Mouse (Mus musculus) forebrain, embryonic 14.5 days (tissue): ENCODE measurements around the gene Elac2. TPM values are rescaled to one million over a fixed set of nuclear protein-coding genes. Genes with fewer than 3 reads are reported as not detected.

Source experiments
- ATAC-seq: fragments of 200-750 bp; cut with Nextera tagmentation; 2 replicates; pipeline ENCODE4 v1.8.0; 2017; ENCODE audit warnings: mild to moderate bottlenecking, moderate library complexity
- DNase-seq: peaks from one replicate; pipeline ENCODE4 v3.0.0-alpha.2; 2015; ENCODE audit warnings: low spot score
- H3K27ac ChIP-seq: fragments of 300-500 bp; sonication (generic); 2 replicates; pipeline ENCODE4 v1.5.1; 2014; ENCODE audit warnings: low read depth, mild to moderate bottlenecking, control low read depth, low read length, moderate library complexity
- H3K27me3 ChIP-seq: fragments of 300-500 bp; sonication (generic); replicated peaks from 2 replicates; pipeline ENCODE4 v1.6.1; 2014; ENCODE audit warnings: low read length, control low read depth, mixed read lengths; ENCODE audit not compliant: control insufficient read depth, insufficient read depth
- H3K36me3 ChIP-seq: fragments of 300-500 bp; sonication (generic); 2 replicates; pipeline ENCODE4 v1.6.1; 2014; ENCODE audit warnings: low read length, control low read depth; ENCODE audit not compliant: control insufficient read depth, insufficient read depth
- H3K4me1 ChIP-seq: fragments of 300-500 bp; sonication (generic); 2 replicates; pipeline ENCODE4 v1.6.1; 2014; ENCODE audit warnings: antibody characterized with exemption, low read length, control low read depth; ENCODE audit not compliant: control insufficient read depth, insufficient read depth
- H3K4me2 ChIP-seq: fragments of 300-500 bp; sonication (generic); 2 replicates; pipeline ENCODE4 v1.6.1; 2014; ENCODE audit warnings: mild to moderate bottlenecking, control low read depth, low read length
- H3K4me3 ChIP-seq: fragments of 300-500 bp; sonication (generic); 2 replicates; pipeline ENCODE4 v1.5.1; 2014; ENCODE audit warnings: low read depth, low read length, control low read depth
- H3K9ac ChIP-seq: fragments of 300-500 bp; sonication (generic); 2 replicates; pipeline ENCODE4 v1.6.1; 2014; ENCODE audit warnings: mild to moderate bottlenecking, low read length, control low read depth, moderate library complexity
- H3K9me3 ChIP-seq: fragments of 300-500 bp; sonication (generic); replicated peaks from 2 replicates; pipeline ENCODE4 v1.6.1; 2016; ENCODE audit warnings: low read length, control low read depth, mixed read lengths; ENCODE audit not compliant: control insufficient read depth
- WGBS: fragments of 180-500 bp; shearing (Covaris S2); extraction: QIAGEN DNeasy Blood & Tissue Kit; methylation state at CpG from one replicate; pipeline ENCODE4 v1.1.7; 2014; 5-methylcytosine and 5-hydroxymethylcytosine counted together
- polyA plus RNA-seq: library from polyadenylated mRNA; unstranded; fragments of >200 nt; fragmentation: Nextera tagmentation; extraction: Ambion mirVana; gene quantifications from 2 replicates; pipeline ENCODE4 v1.2.1, GENCODE M21; 2014

The Elac2 gene
- polyA plus RNA-seq, 1 experiment from 2014 or later: 29.1 TPM

- DNase-seq: no peak
- no peaks in the 10 kb centered on the region for H3K4me1 ChIP-seq
- 92% methylated on average over 7 of the region's 7 CpGs for WGBS
- no peak for ATAC-seq
- H3K9ac ChIP-seq: no peak overlapping the region
- no peak overlapping the region for H3K4me2 ChIP-seq
- no peaks in the 10 kb centered on the region for H3K9me3 ChIP-seq
- H3K27me3 ChIP-seq: no peaks in the 10 kb centered on the region
- no peak overlapping the region for H3K4me3 ChIP-seq
- H3K36me3 ChIP-seq: no peaks in the 10 kb centered on the region
- no peak overlapping the region for H3K27ac ChIP-seq
Observed at GRCm38 (mm10) chr11:65032221-65032620, 53.4 kb downstream of the Elac2 start.

- H3K27me3 ChIP-seq: no peaks in the 10 kb centered on the region
- H3K9me3 ChIP-seq: no peaks in the 10 kb centered on the region
- H3K4me1 ChIP-seq: no peaks in the 10 kb centered on the region
- H3K4me3 ChIP-seq: no peak overlapping the region
- no peak for DNase-seq
- H3K36me3 ChIP-seq: no peaks in the 10 kb centered on the region
- no peak overlapping the region for H3K9ac ChIP-seq
- ATAC-seq: no peak
- no peak overlapping the region for H3K4me2 ChIP-seq
- no peak overlapping the region for H3K27ac ChIP-seq
- 74% methylated on average over 2 of the region's 2 CpGs for WGBS
Observed at GRCm38 (mm10) chr11:65038996-65039395, 60.2 kb downstream of the Elac2 start.

GRCm38 (mm10) chr11:65039517-65040095 lies 60.8 kb downstream of the Elac2 start:
- H3K9ac ChIP-seq: no peak overlapping the region
- no peaks in the 10 kb centered on the region for H3K4me1 ChIP-seq
- DNase-seq: no peak
- H3K4me3 ChIP-seq: no peak overlapping the region
- no peak for ATAC-seq
- H3K36me3 ChIP-seq: no peaks in the 10 kb centered on the region
- no peaks in the 10 kb centered on the region for H3K27me3 ChIP-seq
- no peak overlapping the region for H3K4me2 ChIP-seq
- 47% methylated on average over 12 of the region's 12 CpGs for WGBS
- H3K9me3 ChIP-seq: no peaks in the 10 kb centered on the region
- no peak overlapping the region for H3K27ac ChIP-seq

GRCm38 (mm10) chr11:65040556-65040955 lies 61.7 kb downstream of the Elac2 start:
- DNase-seq (no peak), ATAC-seq (no peak)
- H3K36me3 ChIP-seq: no peaks in the 10 kb centered on the region
- no peaks in the 10 kb centered on the region for H3K9me3 ChIP-seq
- no peaks in the 10 kb centered on the region for H3K4me1 ChIP-seq
- H3K9ac ChIP-seq: no peak overlapping the region
- no peak overlapping the region for H3K4me3 ChIP-seq
- H3K4me2 ChIP-seq: no peak overlapping the region
- no peaks in the 10 kb centered on the region for H3K27me3 ChIP-seq
- no peak overlapping the region for H3K27ac ChIP-seq
- WGBS: 68% methylated on average over 6 of the region's 6 CpGs

- H3K4me3 ChIP-seq: no peak overlapping the region
- H3K4me2 ChIP-seq: no peak overlapping the region
- 82% methylated on average over 7 of the region's 7 CpGs for WGBS
- no peak overlapping the region for H3K9ac ChIP-seq
- no peaks in the 10 kb centered on the region for H3K36me3 ChIP-seq
- no peaks in the 10 kb centered on the region for H3K4me1 ChIP-seq
- DNase-seq (no peak), ATAC-seq (no peak)
- no peaks in the 10 kb centered on the region for H3K27me3 ChIP-seq
- no peaks in the 10 kb centered on the region for H3K9me3 ChIP-seq
- H3K27ac ChIP-seq: no peak overlapping the region
Observed at GRCm38 (mm10) chr11:65049090-65049489, 70.3 kb downstream of the Elac2 start.

- no peaks in the 10 kb centered on the region for H3K27me3 ChIP-seq
- ATAC-seq (no peak), DNase-seq (no peak)
- H3K9ac ChIP-seq: no peak overlapping the region
- no peak overlapping the region for H3K27ac ChIP-seq
- 94% methylated on average over 5 of the region's 5 CpGs for WGBS
- H3K36me3 ChIP-seq: no peaks in the 10 kb centered on the region
- no peaks in the 10 kb centered on the region for H3K9me3 ChIP-seq
- no peak overlapping the region for H3K4me2 ChIP-seq
- no peak overlapping the region for H3K4me3 ChIP-seq
- no peaks in the 10 kb centered on the region for H3K4me1 ChIP-seq
Observed at GRCm38 (mm10) chr11:65050819-65051218, 72.0 kb downstream of the Elac2 start.

Other genes with a start within 250 kb of the Elac2 start
- gene 1700086D15Rik, start 180.9 kb downstream of the Elac2 start, polyA plus RNA-seq: not detected in 2 replicates
- gene Arhgap44, start 183.9 kb downstream of the Elac2 start, polyA plus RNA-seq: 8.5 and 10.6 TPM in 2 replicates